16 mouse cellular contexts compared by ENCODE assay signal in genomic region chr1:194034199-194034883, GRCm38 (mm10).
DNase-seq lines count a peak whose midpoint lies in the region; ATAC-seq and TF ChIP-seq lines count a peak whose summit lies in the region.
"Had no signal": no experiment of that assay in that cellular context is flagged by ENCODE, and none has a peak within 500 bp of the region (broad histone marks: within the 10 kb centered on the region; RNA-seq: fewer than 3 reads in every experiment).

No protein-coding gene starts in this region.

- DNase-seq in hindbrain, embryonic 11.5 days (ENCODE audit: low spot score): peak; percentile 53
- DNase-seq in hindbrain, postnatal 0 days (ENCODE audit: low spot score): no peak
- peak; percentile 62 for DNase-seq in embryo, embryonic 10 days (ENCODE audit: low spot score)
- no peak for DNase-seq in adrenal gland, adult (ENCODE audit: inconsistent age in 2 of 2, low spot score in 1 of 2)
- no peak for DNase-seq in heart, postnatal 14 days
- no peak for DNase-seq in lung, postnatal 25 days (ENCODE audit: low spot score)
- DNase-seq: adrenal gland, postnatal 14 days; cerebellum, postnatal 10 days; heart, postnatal 36 days; kidney, adult 18-20 months; kidney, postnatal 36 days; liver, postnatal 0 days; thymus, adult 2 months had no signal

- H3K9ac ChIP-seq in hindbrain, embryonic 11.5 days (ENCODE audit: low read depth, low read length): no peak overlapping the region
- no peak overlapping the region for H3K9ac ChIP-seq in hindbrain, postnatal 0 days (replicated peaks; ENCODE audit: low read length)
- H3K9ac ChIP-seq in forebrain, embryonic 12.5 days: no peak overlapping the region
- no peak overlapping the region for H3K9ac ChIP-seq in midbrain, embryonic 12.5 days (replicated peaks)
- H3K9ac ChIP-seq: limb, embryonic 12.5 days; liver, postnatal 0 days had no signal

- no peaks in the 10 kb centered on the region for H3K9me3 ChIP-seq in hindbrain, embryonic 11.5 days (ENCODE audit: control insufficient read depth, low read length)
- H3K9me3 ChIP-seq in hindbrain, postnatal 0 days (ENCODE audit: low read length): no peaks in the 10 kb centered on the region
- no peaks in the 10 kb centered on the region for H3K9me3 ChIP-seq in forebrain, embryonic 12.5 days
- H3K9me3 ChIP-seq in midbrain, embryonic 12.5 days: no peaks in the 10 kb centered on the region
- H3K9me3 ChIP-seq: limb, embryonic 12.5 days had no signal

- no peak overlapping the region for H3K27ac ChIP-seq in hindbrain, embryonic 11.5 days (ENCODE audit: low read depth, low read length)
- H3K27ac ChIP-seq in hindbrain, postnatal 0 days: no peak overlapping the region
- H3K27ac ChIP-seq in forebrain, embryonic 12.5 days: peak overlapping the region; percentile 47; the same call in 1 of the 2 replicates
- no peak overlapping the region; the same call in 1 of the 2 replicates for H3K27ac ChIP-seq in midbrain, embryonic 12.5 days (replicated peaks)
- H3K27ac ChIP-seq: limb, embryonic 12.5 days had no signal

- intact Hi-C loops in heart, postnatal 14 days (cut with DNase I): no loop called here

- TF ChIP-seq CTCF in hindbrain, postnatal 0 days (IDR thresholded peaks at IDR 0.05; ENCODE audit: low read depth): no peak

- H3K4me3 ChIP-seq in hindbrain, embryonic 11.5 days (ENCODE audit: low read depth, low read length): no peak overlapping the region
- H3K4me3 ChIP-seq in hindbrain, postnatal 0 days (ENCODE audit: low read length): no peak overlapping the region
- no peak overlapping the region for H3K4me3 ChIP-seq in forebrain, embryonic 12.5 days (replicated peaks)
- H3K4me3 ChIP-seq in midbrain, embryonic 12.5 days: no peak overlapping the region
- H3K4me3 ChIP-seq: limb, embryonic 12.5 days had no signal

- no peak overlapping the region for H3K4me2 ChIP-seq in hindbrain, embryonic 11.5 days (replicated peaks; ENCODE audit: low read depth, low read length)
- no peak overlapping the region for H3K4me2 ChIP-seq in hindbrain, postnatal 0 days (ENCODE audit: low read depth, low read length)
- no peak overlapping the region for H3K4me2 ChIP-seq in forebrain, embryonic 12.5 days
- H3K4me2 ChIP-seq in midbrain, embryonic 12.5 days (replicated peaks): no peak overlapping the region
- H3K4me2 ChIP-seq: limb, embryonic 12.5 days had no signal

- WGBS in hindbrain, embryonic 11.5 days: 22% methylated on average over 5 of the region's 5 CpGs
- whole genome bisulfite sequencing in hindbrain, postnatal 0 days: 35% methylated on average over 5 of the region's 5 CpGs
- WGBS in forebrain, embryonic 12.5 days: 13% methylated on average over 5 of the region's 5 CpGs
- 6% methylated on average over 5 of the region's 5 CpGs for WGBS in midbrain, embryonic 12.5 days

- no peaks in the 10 kb centered on the region for H3K36me3 ChIP-seq in hindbrain, embryonic 11.5 days (ENCODE audit: control insufficient read depth, insufficient read depth, low read length)
- no peaks in the 10 kb centered on the region for H3K36me3 ChIP-seq in hindbrain, postnatal 0 days (ENCODE audit: insufficient read depth, low read length)
- no peaks in the 10 kb centered on the region for H3K36me3 ChIP-seq in forebrain, embryonic 12.5 days (replicated peaks)
- H3K36me3 ChIP-seq in midbrain, embryonic 12.5 days: no peaks in the 10 kb centered on the region
- H3K36me3 ChIP-seq: limb, embryonic 12.5 days had no signal

- peak; percentile 79 for ATAC-seq in hindbrain, embryonic 11.5 days (ENCODE audit: low FRiP score)
- no peak for ATAC-seq in hindbrain, postnatal 0 days
- no peak for ATAC-seq in forebrain, embryonic 12.5 days (ENCODE audit: low FRiP score)
- ATAC-seq in midbrain, embryonic 12.5 days (ENCODE audit: low FRiP score, low read depth): peak; percentile 68
- ATAC-seq: liver, postnatal 0 days had no signal

- H3K4me1 ChIP-seq in hindbrain, embryonic 11.5 days (replicated peaks; ENCODE audit: control insufficient read depth, insufficient read depth, low read length): peaks cover 3% of the 10 kb centered on the region; the same call in 1 of the 2 replicates
- no peaks in the 10 kb centered on the region for H3K4me1 ChIP-seq in hindbrain, postnatal 0 days (ENCODE audit: insufficient read depth, low read length)
- peaks cover 17% of the 10 kb centered on the region for H3K4me1 ChIP-seq in forebrain, embryonic 12.5 days
- H3K4me1 ChIP-seq in midbrain, embryonic 12.5 days: peaks cover 18% of the 10 kb centered on the region
- H3K4me1 ChIP-seq: limb, embryonic 12.5 days had no signal

- 0 out of 2 replicates have a peak, but pooled peaks cover 2% of the 10 kb centered on the region for H3K27me3 ChIP-seq in hindbrain, embryonic 11.5 days (ENCODE audit: control insufficient read depth, insufficient read depth, low read length)
- H3K27me3 ChIP-seq in hindbrain, postnatal 0 days (ENCODE audit: insufficient read depth, low read length): no peaks in the 10 kb centered on the region
- H3K27me3 ChIP-seq in forebrain, embryonic 12.5 days: no peaks in the 10 kb centered on the region
- peaks cover 10% of the 10 kb centered on the region for H3K27me3 ChIP-seq in midbrain, embryonic 12.5 days
- H3K27me3 ChIP-seq: limb, embryonic 12.5 days had no signal

Comparison
In these comparisons a context has a peak if more than half of its experiments do, and no peak if none do; other contexts are left out.
1. ATAC-seq: peak in hindbrain, embryonic 11.5 days (single experiment) and midbrain, embryonic 12.5 days (single experiment); none in hindbrain, postnatal 0 days (single experiment) and forebrain, embryonic 12.5 days (single experiment).
2. DNase-seq: peak in hindbrain, embryonic 11.5 days (single experiment) and embryo, embryonic 10 days (single experiment); none in hindbrain, postnatal 0 days (single experiment), adrenal gland, adult (0 of 2), heart, postnatal 14 days (0 of 2) and lung, postnatal 25 days (single experiment).